Mouse (Mus musculus) forebrain, embryonic 12.5 days (tissue): ENCODE results near the gene Filip1. TPM values are rescaled to one million over a fixed set of nuclear protein-coding genes. Genes with fewer than 3 reads are reported as not detected.

Experiments
- polyA plus RNA-seq: library from polyadenylated mRNA; unstranded; fragments of >200 nt; fragmentation: Nextera tagmentation; extraction: Ambion mirVana; gene quantifications from 2 replicates; pipeline ENCODE4 v1.2.1, GENCODE M21; 2016

Filip1 gene
- polyA plus RNA-seq, 1 experiment from 2014 or later = 9.5 TPM

Other genes with a start within 250 kb of the Filip1 start
- gene Tmem30a, start 219.3 kb downstream of the Filip1 start, polyA plus RNA-seq = 87.5 and 88.1 TPM in 2 replicates
- 72.2 and 75.5 TPM in 2 replicates for gene Senp6, start 54.1 kb upstream of the Filip1 start, polyA plus RNA-seq
- gene Myo6, start 152.2 kb upstream of the Filip1 start, polyA plus RNA-seq = 13.5 and 15.1 TPM in 2 replicates